Mouse (Mus musculus) stomach, embryonic 16.5 days (tissue): Measurements from ENCODE around the gene Gm10354. TPM values are rescaled to one million over a fixed set of nuclear protein-coding genes. Genes with fewer than 3 reads are reported as not detected.
A peak's percentile ranks its signal among the peaks of the same experiment; 100 is the strongest.
"Not testable (repeated sequence)": the region's sequence is repeated elsewhere in the genome, so short reads cannot be mapped to it uniquely, and the experiment has no call there.

Experiments used
- ATAC-seq: fragments of 200-750 bp; cut with Nextera tagmentation; 2 replicates; pipeline ENCODE4 v1.8.0; 2017; ENCODE audit warnings: moderate number of reproducible peaks, moderate TSS enrichment; ENCODE audit not compliant: insufficient read depth, low FRiP score
- H3K27ac ChIP-seq: fragments of 300-500 bp; sonication (generic); 2 replicates; pipeline ENCODE4 v1.5.1; 2014; ENCODE audit warnings: low read length
- H3K27me3 ChIP-seq: fragments of 300-500 bp; sonication (generic); 2 replicates; pipeline ENCODE4 v1.6.1; 2014; ENCODE audit warnings: low read length, control low read depth, mixed read lengths; ENCODE audit not compliant: control insufficient read depth, insufficient read depth
- H3K36me3 ChIP-seq: fragments of 300-500 bp; sonication (generic); 2 replicates; pipeline ENCODE4 v1.6.1; 2014; ENCODE audit warnings: low read length; ENCODE audit not compliant: control insufficient read depth, insufficient read depth
- H3K4me1 ChIP-seq: fragments of 300-500 bp; sonication (generic); 2 replicates; pipeline ENCODE4 v1.6.1; 2014; ENCODE audit warnings: low read length, control low read depth, mixed read lengths; ENCODE audit not compliant: control insufficient read depth, insufficient read depth
- H3K4me2 ChIP-seq: fragments of 300-500 bp; sonication (generic); 2 replicates; pipeline ENCODE4 v1.6.1; 2014; ENCODE audit warnings: low read depth, low read length, mixed read lengths
- H3K4me3 ChIP-seq: fragments of 300-500 bp; sonication (generic); replicated peaks from 2 replicates; pipeline ENCODE4 v1.5.1; 2014; ENCODE audit warnings: mild to moderate bottlenecking, low read length
- H3K9ac ChIP-seq: fragments of 300-500 bp; sonication (generic); 2 replicates; pipeline ENCODE4 v1.6.1; 2014; ENCODE audit warnings: low read length
- H3K9me3 ChIP-seq: fragments of 300-500 bp; sonication (generic); replicated peaks from 2 replicates; pipeline ENCODE4 v1.6.1; 2016; ENCODE audit warnings: low read length, control low read depth; ENCODE audit not compliant: control insufficient read depth
- WGBS: fragments of 180-500 bp; shearing (Covaris S2); extraction: QIAGEN DNeasy Blood & Tissue Kit; methylation state at CpG from one replicate; pipeline ENCODE4 v1.1.7; 2014; 5-methylcytosine and 5-hydroxymethylcytosine counted together
- polyA plus RNA-seq: library from polyadenylated mRNA; unstranded; fragments of >200 nt; fragmentation: Nextera tagmentation; extraction: Ambion mirVana; gene quantifications from 2 replicates; pipeline ENCODE4 v1.2.1, GENCODE M21; 2015

Gm10354 gene
- polyA plus RNA-seq, result not detected in 2 replicates

DNA sequence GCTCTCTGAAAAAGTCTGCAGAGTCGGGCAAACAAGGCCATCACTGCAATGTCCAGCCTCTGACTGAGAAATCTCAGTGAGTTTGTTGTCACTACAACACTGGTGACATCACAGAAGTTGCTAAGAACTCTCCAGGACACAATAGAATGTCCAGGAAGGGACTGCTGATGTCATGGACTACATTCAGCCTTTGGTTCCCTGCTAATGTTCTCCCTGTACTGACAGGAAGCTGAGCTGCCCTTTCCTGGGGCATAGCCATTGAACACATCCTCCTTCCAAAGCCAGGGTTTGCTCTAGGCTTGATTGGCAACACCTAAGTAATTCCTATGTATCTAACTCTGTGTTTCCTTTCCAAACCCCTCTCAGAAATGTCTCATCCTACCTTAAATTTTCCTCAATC, at the start of gene Gm10354:
Gm10354 (minus strand) TSS at position 101 of the 400 bp plus-strand sequence.
- ATAC-seq, H3K36me3 ChIP-seq: not testable (repeated sequence)
- no CpG with 5 or more reads among the region's 1 CpGs for WGBS

DNA sequence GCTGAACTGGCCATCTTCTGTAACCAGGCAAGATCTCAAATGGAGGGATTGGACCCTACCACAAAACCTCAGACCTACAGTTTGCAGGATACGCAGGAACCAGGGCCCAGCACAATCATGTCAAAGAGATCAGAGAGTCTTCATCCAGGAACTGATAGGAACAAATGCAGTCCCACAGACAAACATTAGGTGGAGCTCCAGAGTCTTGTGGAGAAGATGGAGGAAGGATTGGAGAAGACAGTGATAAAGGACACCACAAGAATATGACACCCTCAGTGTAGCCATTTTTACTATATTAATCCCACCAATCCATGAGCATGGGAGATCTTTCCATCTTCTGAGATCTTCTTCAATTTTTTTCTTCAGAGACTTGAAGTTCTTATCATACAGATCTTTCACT, 45.6 kb upstream of the Gm10354 start:
- H3K4me2 ChIP-seq, H3K4me3 ChIP-seq, H3K27me3 ChIP-seq, H3K9ac ChIP-seq, H3K27ac ChIP-seq, ATAC-seq, H3K36me3 ChIP-seq, H3K4me1 ChIP-seq: not testable (repeated sequence)
- peaks cover 11% of the 10 kb centered on the region; the same call in 1 of the 2 replicates for H3K9me3 ChIP-seq
- 63% methylated on average over 1 of the region's 1 CpGs for WGBS

More for the DNA sequence above, at the start of gene Gm10354:
- H3K27ac ChIP-seq, H3K4me2 ChIP-seq, H3K27me3 ChIP-seq, H3K4me1 ChIP-seq, H3K9ac ChIP-seq, H3K4me3 ChIP-seq, H3K9me3 ChIP-seq: not testable (repeated sequence)

DNA sequence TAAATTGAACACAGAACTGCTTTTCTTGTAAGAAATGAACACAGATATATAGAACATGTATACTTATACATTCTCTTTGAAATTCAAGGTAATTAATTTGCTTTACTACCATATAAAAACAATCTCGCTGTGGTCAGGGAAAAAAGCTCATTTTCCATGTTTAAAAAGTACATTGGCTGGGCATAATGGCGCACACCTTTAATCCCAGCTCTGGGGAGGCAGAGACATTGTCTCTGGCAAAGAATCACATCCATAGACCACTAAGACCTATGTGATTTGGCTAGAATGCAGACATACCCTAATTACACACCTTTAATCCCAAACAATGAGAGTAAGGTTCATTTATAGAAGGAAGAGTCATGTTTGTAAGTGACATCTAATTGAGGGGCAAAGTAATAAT, 41.3 kb upstream of the Gm10354 start:
- not testable (repeated sequence) for ATAC-seq, H3K27ac ChIP-seq, H3K9ac ChIP-seq, H3K4me2 ChIP-seq, H3K36me3 ChIP-seq, H3K4me3 ChIP-seq, H3K27me3 ChIP-seq, H3K4me1 ChIP-seq, H3K9me3 ChIP-seq
- WGBS, result 67% methylated on average over 2 of the region's 2 CpGs

DNA sequence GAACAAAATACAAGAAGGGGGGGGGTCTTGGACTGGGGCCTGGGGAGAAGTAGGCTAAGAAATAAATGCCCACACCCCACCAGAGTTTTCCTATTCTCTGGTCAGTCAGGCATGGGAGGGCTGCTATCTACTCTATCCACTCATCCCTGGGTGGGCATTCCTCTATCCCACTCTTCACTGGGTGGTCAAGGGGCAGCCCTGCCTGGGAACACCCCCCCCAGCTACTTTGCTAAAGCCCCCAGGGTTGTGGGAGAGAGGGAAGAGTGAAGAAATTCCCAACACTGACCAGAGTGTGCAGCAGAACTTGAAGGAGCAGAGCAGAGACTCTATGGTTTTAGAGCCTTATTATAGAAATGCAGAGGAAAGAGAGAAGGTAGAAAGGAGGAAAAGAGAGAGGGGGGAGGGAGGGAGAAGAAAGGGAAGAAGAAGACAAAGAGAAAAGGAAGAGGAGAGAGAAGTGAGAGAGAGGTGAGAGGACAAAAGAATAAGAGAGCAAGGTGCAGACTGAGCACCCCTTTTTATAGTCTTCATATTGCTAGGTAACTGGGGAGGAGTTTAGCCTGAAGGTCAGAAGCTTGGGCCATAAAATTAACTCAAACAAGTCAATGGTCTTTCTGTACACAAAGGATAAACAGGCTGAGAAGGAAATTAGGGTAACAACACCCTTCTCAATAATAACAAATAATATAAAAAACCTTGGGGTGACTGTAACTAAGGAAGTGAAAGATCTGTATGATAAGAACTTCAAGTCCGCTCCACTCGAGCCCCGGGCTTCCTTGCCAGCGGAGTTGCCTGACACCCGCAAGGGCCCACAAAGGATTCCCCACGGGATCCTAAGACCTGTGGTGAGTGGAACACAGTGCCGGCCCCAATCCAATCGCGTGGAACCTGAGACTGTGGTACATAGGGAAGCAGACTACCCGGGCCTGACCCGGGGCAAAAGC, 32.2 kb upstream of the Gm10354 start:
- H3K4me3 ChIP-seq, H3K36me3 ChIP-seq, H3K4me1 ChIP-seq, H3K27ac ChIP-seq, H3K27me3 ChIP-seq, H3K9ac ChIP-seq, H3K9me3 ChIP-seq, H3K4me2 ChIP-seq: not testable (repeated sequence)
- WGBS, result 81% methylated on average over 11 of the region's 11 CpGs
- peak; percentile 29; the same call in 1 of the 2 replicates for ATAC-seq

DNA sequence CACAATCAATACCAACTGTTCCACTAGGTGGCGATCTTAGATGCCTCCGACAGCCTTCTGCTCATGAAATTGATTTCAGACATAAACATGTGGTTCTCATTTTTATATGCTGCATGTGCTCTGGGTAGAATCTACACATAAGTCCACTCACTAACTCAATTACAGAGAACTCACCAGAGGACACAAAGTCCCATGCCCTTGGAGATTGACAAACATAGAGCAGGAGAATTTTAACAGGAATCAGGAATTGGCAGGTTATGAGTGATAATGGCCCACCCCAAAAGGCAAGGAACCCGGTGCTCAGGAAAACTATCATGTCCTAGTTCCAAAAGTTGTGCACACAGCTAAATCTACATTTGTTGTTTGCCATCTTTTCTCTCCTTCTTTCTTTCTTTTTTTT, 28.2 kb upstream of the Gm10354 start:
- H3K27me3 ChIP-seq, H3K4me1 ChIP-seq, H3K9ac ChIP-seq, H3K4me3 ChIP-seq, H3K27ac ChIP-seq, H3K36me3 ChIP-seq, H3K4me2 ChIP-seq: not testable (repeated sequence)
- ATAC-seq, result peak; percentile 41; the same call in 1 of the 2 replicates
- peaks cover 11% of the 10 kb centered on the region; the same call in 1 of the 2 replicates for H3K9me3 ChIP-seq
- 55% methylated on average over 3 of the region's 3 CpGs for WGBS

DNA sequence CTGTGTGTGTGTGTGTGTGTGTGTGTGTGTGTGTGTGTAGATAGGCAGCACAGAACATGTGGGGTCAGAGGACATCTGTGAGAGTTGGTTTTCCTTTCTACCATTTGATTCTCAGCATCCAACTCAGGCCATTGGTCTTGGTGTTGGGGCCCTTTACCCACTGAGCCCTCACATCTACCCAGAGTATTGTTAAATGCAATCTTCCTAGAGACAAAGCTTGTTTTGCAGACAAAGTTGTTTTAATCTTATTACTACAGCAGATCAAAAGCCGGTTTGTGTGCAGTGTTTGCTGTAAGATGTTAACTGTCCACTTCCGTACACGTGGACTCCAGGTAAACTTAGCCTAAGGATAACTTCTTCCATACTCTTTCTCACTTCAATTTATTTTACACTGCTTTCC, 27.6 kb upstream of the Gm10354 start:
- not testable (repeated sequence) for H3K27me3 ChIP-seq, ATAC-seq
- WGBS, result 65% methylated on average over 3 of the region's 3 CpGs

DNA sequence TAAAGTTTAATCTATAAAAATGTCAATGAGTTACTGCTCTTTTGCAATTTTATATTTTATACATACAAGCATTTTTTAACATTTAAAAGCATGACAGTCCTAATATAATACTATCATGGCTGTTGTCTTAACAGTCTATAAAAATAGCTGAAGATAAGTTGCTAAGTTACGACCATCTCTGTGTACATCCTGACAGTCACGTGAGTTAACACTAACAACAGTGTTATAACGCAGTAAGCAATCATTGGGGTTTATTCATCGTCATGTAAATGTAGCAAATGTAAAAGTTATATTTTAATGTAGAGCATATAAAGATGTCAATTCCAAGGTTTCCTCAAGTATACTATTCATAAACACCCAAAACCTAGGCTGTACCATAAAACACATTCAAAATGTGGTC, 26.8 kb upstream of the Gm10354 start:
- H3K9ac ChIP-seq, H3K27me3 ChIP-seq, H3K27ac ChIP-seq, H3K9me3 ChIP-seq, H3K36me3 ChIP-seq, H3K4me1 ChIP-seq, ATAC-seq, H3K4me3 ChIP-seq, H3K4me2 ChIP-seq: not testable (repeated sequence)
- 49% methylated on average over 2 of the region's 4 CpGs for WGBS

More for the DNA sequence above, 27.6 kb upstream of the Gm10354 start:
- H3K36me3 ChIP-seq, H3K9ac ChIP-seq, H3K4me1 ChIP-seq, H3K27ac ChIP-seq, H3K4me2 ChIP-seq, H3K4me3 ChIP-seq: not testable (repeated sequence)
- H3K9me3 ChIP-seq, result peaks cover 11% of the 10 kb centered on the region; the same call in 1 of the 2 replicates

DNA sequence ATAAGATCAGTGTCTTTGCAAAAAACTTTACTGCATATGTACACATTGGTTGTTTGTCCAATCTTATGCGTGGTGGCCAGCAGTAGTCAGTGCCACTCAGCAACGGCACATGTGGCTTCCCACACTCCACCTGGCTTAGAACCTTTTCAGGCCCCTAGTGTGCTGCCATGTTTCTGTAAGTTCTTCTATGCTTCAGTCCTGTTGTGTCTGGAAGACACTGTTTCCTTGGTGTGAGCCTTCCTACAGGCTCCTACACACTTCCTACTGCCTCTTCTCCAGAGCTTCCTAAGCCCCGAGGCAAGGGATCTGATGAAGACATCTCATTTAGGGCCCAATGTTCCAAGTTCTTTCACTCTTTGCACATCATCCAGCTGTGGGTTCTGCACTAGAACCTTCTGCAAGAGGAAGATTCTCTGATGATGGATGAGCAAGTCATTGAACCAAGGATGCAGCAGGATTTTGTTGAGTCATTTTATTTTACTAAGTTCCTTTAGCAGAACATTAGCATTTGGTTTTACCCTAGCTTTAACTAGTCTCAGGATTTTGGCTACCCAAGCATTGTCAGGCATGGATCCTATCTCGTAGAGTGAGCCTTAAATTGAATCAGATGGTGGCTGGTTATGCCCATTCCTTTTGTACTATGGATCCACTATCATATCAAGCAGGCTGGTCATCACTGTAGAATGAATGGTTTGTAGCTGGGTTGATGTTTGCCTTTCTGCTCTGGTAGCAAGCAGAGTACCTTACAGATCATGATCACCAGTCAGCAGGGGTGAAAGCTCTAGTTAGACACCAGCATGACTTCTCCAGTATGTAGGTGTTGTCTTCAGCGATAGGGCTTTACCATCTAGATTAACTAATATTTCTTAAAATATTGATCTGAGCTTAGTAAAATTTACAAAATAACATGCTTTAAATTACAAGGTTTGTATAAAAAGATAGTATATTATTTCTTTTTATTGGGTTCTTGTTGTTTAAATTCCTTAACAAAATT, 26.1 kb upstream of the Gm10354 start:
- ATAC-seq, result peak; percentile 84
- H3K4me3 ChIP-seq, H3K4me2 ChIP-seq, H3K4me1 ChIP-seq, H3K9ac ChIP-seq, H3K27ac ChIP-seq, H3K27me3 ChIP-seq, H3K36me3 ChIP-seq, H3K9me3 ChIP-seq: not testable (repeated sequence)
- 75% methylated on average over 5 of the region's 5 CpGs for WGBS

DNA sequence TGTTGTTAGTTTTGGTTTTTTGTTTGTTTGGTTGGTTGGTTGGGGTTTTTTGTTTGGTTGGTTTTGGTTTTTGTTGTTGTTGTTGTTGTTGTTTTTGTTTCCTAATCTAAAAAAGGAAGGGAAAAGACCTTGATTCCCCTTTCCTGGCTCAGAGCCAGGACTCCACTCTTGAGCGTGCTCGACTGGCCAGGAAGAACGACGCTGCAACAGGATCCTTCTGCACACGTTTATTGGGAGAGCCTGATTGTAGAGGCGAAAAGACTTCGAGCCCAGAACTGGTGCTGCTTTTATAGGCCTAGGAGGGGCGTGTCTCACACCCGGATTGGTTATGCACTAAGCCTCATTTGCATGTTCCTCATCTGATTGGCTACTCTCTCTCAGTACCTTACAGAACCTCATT, 19.3 kb upstream of the Gm10354 start:
- ATAC-seq, result not testable (repeated sequence)
- 77% methylated on average over 9 of the region's 9 CpGs for WGBS

More for the DNA sequence above, 19.3 kb upstream of the Gm10354 start:
- H3K27me3 ChIP-seq, H3K9me3 ChIP-seq, H3K4me3 ChIP-seq, H3K27ac ChIP-seq, H3K4me2 ChIP-seq, H3K9ac ChIP-seq, H3K36me3 ChIP-seq, H3K4me1 ChIP-seq: not testable (repeated sequence)
